Mouse (Mus musculus) liver (tissue): ENCODE results near the gene Foxc2.
A peak's percentile ranks its signal among the peaks of the same experiment; 100 is the strongest.
"Not testable (repeated sequence)": the region's sequence is repeated elsewhere in the genome, so short reads cannot be mapped to it uniquely, and the experiment has no call there.

Experiments
- DNase-seq: peaks from one replicate; pipeline ENCODE4 v3.0.0-alpha.2; 2020; ENCODE audit warnings: mixed read lengths

The Foxc2 gene

DNA sequence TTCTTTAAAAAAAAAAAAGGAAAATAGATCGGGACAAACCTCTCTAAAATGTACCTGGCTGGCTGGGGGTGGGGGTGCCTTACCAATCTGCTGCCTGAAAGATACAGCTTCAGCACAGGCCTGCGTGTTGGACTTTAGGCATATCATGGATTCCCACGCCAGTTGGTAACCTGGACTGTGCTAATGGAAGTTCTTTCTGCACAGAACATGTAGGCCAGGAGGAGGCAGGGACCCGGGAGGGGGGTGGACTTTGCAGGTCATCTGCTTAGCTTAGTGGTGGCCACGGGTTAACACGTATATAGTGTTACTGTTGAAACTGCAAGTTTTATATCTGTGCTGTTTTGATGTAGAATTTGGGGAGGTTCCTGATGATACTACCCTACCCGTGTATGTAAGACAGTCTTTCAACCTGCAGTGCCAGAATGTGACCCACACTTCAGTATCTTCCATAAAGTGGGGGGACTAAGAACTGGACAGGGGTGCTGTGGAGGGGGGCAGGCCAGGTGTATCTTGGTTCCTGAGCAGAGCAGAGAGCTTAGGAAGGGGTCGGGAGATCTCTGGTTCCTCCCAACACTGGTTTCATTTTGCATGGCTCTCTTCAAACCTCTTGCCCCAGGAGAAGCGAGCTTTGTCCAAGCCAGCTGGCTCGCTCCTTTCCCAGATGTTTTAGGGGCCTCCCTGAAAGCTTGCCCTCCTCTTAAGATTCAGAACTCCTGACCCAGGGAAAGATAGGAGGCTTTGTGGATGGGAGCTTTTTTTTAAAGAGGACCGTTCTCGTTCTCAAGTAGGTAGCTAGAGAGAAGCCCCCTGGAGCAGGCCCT lies 3.9 kb downstream of the Foxc2 start:
- DNase-seq: no peak

DNA sequence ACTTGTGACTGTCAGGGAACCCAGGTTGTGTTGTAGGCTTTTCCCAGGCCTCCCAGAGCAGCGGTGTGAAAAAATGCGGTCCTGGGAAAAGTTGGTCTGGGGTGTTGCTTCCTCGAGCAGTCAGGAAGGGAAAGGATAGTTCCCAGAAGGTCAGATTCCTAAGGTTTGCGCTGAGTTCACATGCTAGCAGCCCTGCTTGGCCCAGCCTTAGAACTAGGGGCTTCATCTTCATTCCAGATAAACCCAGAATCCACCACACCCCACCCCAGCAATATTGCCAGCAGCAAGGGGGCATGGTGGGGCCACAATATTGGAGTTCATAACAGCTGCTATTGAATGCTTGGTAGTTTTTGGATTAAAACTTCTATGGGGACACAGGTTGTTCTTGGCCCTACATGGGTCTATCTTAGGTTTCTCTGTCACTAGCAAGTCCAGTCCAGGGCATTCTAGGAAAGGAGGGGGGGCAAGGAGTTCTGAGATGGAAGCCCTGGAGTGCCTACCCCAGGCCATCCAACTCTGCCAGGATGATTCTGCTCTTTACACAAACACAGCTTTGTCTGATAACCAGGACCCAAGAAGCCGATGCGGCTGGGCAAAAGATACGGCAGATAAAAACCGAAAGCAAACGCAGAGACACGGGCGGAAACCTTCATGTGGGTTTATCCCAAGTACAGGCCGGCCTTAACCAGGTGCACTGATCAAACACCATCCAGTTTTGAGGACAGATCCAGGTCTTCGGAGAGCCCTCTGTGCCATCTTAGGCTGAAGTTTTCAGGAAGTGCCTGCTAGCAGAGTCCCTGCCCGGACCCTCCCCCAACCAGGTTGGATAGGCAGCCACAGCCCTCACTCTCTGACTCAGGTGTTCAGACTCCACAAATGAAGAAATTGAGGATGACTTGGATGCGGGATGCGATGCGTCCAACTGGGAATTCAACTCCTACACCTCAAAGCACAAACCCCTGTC lies 4.8 kb downstream of the Foxc2 start:
- no peak for DNase-seq

DNA sequence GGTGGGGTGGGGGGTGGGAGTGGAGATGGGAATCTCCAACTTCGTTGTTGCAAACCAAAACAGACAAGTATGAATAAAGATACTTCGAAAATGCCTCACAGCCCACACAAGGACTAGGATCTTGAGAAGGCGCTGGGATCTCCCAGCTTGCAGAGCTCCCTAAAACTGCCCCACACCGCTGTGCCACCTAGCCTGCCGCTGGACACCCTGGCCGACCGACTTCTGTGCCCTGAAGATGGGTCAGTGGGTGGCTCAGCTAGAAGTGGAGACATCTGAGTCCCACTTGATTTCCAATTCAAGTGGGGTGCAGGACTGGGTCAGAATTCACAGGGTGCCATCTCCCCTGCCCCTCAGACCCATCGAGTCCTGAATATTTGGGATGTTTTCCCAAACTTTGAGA lies 5.7 kb downstream of the Foxc2 start:
- DNase-seq: no peak

DNA sequence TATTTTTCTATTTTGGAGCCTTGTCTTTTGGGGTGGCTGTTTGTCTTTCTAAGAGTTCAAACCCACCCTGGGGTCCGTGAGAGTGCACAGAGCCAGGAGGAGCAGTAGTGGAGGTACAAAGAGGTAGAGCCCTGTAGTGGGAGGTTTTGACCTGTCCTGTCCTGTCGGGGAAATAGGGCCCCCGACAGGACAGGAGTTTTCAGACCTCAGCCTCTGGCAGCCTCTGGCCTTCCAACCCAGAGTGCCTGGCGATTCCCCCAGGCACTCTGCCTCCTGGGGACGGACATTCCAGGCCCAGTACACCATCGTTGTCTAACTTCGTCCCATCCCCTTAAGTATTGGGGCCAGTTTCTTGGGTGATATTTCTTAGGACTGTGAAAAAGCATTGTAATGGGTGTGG lies 6.4 kb downstream of the Foxc2 start:
- no peak for DNase-seq

DNA sequence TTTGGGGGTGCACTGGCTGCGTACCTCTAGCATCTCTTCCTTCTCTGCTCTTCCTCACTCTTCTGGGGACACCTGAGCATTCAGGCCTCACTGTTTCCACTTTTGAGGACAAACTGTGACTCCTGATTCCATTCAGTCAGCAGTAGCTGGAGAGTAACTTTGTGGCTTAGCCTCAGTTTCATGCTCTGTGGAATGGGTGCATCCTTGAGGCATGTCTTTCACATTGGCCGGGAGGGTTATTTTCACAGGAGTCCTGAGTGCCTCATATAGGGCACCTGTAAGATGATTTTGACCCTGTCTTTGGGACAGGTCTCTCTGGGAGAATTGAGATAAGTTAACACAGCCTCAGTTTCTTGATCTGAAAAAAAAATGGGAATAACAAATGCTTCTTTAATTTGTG lies 7.1 kb downstream of the Foxc2 start:
- no peak for DNase-seq

DNA sequence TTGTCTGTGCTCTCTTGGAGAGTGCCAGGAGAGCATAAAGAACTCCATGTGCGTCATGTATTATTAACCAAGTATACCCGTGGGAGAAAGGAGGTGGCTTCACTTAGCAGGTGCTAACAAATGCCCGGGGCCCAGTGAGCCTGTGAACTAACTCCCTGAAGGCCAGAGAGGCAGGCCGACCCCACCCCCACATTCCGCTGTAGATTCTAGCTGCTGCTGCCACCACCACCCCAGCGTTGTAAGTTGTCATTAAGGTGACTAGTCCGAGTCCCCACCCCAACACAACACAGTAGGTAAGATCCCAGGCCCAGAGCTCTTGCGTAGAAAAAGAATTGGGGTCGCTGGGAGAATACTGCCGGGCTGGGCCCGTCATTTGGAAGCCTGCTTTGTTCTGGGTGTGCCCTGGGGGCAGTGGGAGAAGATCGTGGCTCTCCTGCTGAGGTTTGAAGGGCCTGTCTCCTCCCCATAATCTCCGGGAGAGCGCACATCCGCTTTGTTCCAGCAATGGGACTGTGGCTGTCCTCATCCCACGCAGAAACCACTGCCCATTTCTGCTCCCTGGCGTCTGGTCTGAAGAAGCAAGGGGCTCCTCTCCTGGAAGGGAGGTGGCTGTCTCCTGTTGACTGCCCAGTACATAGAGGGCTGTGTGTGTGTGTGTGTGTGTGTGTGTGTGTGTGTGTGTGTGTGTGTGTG lies 8.7 kb downstream of the Foxc2 start:
- no peak for DNase-seq

DNA sequence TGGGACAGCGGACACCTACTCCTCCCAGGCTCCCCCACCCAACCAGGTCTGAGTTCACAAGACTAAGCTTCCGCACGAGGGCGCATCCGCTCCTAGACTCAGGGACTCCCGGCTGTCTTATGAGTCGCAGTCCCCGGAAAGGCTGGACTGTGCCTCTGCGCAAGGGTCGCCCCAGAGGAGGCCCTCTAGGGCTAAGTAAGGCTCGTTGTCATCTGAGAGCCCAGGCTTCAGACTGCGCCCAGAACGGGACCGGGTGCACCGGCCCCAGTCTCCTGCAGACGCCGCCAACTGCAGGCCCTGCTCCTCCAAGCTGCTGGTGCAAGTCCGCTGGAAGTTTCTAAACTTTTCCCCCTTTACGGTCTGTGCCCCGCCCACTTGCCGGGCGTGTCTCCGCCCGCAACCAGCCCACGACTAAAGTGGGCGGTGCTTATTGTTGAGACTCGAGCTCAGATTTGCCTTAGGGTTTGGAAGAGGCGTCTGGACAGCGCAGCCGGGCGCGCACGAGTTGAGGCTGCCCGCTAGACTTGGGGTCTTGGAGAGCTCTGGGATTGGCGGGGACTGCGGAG lies 9.4 kb downstream of the Foxc2 start:
- DNase-seq: peak; percentile 65

DNA sequence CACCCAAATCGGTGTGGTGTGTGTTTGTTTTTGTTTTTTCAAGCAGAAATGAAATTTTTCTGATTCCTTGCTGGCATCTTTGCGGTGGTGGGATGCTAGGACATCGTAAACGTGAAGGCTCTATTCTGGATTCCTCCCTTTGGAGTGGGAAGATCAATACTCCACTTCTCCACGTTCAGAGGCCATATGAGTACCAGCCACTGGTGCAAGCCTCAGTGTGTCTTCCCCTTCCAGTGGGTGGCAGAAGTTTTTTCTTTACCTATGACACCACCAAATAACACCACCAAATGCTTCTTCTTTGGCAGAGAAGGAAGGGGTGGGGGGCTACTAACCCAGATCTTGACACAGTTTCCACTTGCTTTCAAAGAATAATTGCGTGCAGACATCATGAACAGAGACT lies 10.2 kb downstream of the Foxc2 start:
- no peak for DNase-seq

DNA sequence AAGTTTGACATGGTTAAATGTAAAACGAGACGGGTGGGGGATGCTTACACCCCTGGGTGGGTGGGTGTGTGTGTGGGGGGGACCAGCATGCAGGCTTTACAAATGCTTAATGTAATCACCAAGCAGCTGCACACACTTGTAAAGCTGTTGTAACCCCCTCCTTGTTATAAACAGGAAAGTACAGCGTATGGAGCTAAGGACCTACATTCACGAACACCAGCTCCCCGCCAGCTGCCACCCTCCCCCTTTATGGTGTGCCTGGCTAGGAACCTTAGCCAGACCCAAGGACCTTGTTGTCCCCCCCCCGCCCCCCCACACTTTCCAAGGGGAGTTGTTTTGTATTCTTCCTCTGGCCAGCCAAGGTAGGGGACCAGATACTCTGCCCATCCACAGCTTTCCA lies 10.7 kb downstream of the Foxc2 start:
- no peak for DNase-seq

DNA sequence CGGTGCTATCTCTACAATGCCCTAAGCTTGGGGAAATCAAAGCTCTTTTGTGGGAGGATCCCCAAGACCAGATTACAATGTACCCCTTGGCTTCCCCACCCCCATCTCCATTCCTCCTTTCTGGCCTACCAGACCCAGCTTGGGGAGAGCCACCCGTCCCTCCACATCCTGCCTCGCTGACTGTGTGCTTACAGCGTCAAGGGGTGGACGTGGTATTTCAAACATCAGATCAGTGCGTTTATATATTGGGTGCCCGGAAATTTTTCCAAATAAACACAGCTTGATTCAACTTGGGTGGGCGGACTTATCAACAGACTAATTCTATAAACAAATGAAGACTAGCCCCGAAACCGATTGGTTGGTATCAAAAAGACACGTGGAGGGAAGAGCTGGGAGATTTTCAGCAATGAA lies 11.3 kb downstream of the Foxc2 start:
- no peak for DNase-seq

DNA sequence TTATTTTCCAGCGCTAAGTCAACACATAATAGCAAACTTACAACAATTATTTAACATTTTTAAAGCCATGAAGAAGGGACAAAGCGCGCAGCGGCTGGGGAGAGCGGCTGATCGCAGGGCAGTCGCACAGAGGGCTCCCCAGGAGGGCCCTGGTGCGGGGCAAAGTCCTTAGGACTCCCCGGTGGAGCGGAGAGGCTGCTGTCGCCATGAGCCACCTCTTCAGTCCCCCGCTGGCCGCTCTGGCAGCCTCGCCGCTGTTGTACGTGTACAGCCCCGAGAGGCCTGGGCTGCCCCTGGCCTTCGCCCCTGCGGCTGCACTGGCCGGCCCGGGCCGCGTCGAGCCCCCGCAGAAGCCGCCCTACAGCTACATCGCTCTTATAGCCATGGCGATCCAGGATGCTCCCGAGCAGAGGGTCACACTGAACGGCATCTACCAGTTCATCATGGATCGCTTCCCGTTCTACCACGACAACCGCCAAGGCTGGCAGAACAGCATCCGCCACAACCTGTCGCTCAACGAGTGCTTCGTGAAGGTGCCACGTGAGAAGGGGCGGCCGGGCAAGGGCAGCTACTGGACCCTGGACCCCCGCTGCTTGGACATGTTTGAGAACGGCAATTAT lies 11.9 kb downstream of the Foxc2 start, which contains the start of gene Foxl1:
TSS of gene Foxl1 (plus strand) at position 185 of the 620 bp plus-strand sequence.
- DNase-seq: no peak

DNA sequence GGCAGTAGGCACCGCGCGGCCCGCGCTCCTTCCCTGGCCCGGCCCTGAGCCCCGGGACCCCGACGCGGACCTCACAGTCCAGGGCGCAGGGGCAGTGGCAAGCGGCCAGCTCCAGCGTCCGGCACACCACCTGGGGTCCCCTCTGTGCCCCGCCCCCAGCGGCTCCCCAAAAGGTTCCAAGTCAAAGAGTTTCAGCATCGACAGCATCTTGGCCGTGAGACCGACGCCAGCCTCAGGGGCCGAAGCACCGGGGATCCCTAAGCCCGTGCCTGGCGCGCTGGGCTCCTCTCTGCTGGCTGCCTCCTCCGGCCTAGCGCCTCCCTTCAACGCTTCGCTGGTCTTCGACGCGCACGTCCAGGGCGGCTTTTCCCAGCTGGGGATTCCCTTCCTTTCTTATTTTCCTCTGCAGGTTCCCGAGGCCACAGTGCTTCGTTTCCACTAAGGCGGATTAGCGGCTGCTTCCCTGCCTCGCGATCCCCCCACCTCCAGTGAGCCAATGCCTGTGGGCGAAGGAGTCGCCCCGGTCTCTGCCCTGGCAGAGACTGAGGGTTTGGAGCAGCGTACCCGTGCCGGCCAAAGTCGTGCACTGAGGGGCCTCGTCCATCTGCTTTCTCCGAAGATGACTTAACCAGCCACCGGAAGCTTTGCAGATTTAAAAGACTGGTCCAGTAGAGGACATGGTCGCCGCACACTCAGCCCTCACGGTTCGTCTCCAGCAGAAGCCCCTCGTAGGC lies 12.7 kb downstream of the Foxc2 start:
- DNase-seq: no peak

DNA sequence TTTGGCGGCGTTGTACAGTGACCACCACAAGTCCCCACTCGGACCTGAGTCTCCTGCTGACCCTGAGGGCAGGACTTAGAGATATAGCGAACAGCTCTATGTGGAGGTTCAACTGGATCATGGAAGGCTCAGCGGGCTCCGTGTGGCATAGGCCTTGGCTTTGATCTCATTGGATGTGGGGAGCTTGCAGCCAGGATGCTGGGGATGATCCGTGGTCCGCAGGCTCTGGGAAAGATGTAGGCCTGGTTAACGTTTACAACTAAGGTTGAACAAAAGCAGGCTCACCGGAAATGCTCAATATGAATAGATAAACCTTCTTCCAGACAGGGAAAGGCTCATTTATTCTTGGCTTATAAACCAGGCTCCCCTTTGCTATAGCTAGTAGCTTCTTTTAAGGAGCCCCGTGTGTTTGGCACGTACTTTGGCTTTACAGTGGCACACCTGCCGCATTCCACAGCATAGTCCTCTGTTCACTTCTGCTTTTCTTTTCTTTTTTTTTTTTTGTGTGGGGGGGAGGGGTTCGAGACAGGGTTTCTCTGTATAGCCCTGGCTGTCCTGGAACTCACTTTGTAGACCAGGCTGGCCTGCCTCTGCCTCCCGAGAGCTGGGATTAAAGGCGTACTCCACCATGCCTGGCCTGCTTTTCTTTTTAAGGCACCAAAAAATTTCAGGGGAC lies 13.4 kb downstream of the Foxc2 start:
- DNase-seq: no peak

DNA sequence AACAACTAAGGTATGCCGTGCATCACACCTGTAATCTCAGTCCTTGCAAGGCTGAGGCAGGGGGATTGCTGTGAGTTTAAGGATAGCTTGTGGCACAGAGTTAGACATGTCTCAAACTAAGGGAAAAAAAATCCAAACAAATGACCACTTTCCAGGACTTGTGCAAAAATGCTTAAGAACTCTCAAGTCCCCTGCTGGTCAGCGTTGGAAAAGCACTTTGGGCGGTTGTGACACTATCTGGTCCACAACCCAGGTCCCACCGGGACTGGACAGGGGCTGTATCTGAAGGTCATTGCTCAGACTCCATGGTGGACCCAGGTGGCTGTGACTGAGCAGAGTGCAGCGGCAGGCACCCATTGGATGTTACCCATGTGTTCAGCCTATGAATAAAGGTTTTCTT lies 14.6 kb downstream of the Foxc2 start:
- no peak for DNase-seq

DNA sequence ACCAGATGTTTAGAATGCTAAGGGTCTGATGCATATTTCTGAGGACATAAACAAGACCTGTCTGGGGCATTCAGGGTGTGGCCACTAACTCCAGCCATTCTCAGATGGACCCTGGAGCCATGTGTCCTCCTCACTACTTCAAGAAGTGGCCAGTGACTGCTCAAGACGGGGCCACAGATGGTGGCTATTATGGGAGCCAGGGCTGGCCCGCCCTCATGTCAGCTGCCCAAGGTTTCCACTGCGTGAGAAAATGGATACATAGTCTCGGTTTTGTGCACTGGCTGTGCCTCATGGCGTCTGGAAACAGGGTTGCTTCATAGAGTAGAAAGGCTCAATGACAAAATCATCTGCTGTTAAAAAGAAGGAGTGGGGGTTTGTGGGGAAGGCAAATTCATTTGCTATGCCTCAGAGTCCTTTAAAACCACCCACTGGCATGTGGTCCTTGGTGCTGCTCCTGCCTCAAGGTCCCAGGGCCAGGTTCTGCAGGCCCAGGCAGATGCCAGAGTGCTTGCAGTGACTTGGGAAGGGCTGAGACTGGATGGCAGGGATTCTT lies 17.1 kb downstream of the Foxc2 start:
- DNase-seq: no peak

DNA sequence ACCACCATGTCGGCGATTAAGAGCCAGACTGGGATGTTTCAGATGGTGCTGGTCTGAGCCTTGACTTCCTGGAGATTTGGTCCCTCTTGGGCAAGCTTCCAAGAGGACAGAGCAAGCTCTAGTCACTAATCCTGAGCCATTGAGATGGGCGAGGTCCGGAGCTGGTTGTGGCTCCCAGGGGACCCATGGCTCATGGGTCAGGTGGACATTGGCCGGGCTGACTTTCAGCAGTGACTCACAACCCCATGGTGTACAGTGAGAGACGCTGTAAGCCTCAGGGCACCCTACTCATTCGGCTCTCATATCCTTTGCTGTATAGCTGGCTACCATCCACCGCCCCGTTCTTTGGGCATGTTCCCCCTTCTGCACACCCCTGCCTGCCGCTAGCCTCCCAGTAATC lies 18.1 kb downstream of the Foxc2 start:
- no peak for DNase-seq

DNA sequence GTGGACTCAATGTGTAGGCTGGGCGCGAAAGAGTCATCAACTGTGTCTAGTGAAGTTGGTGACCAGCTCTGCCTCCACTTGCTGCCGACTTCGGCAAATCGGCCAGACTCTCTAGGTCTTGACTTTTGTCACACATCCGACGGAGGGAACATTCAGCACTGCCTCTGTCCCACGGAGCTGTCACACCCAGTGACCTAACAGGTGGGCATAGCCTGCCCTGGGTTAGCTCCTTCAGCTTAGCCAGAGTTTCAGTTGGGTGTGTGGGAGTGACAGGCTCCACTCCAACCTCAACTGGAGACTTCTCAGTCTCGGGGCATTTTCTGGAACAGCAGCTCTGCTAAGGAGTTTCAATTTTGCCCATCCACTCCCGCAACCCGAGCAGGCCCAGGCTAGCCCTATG lies 18.5 kb downstream of the Foxc2 start:
- no peak for DNase-seq

DNA sequence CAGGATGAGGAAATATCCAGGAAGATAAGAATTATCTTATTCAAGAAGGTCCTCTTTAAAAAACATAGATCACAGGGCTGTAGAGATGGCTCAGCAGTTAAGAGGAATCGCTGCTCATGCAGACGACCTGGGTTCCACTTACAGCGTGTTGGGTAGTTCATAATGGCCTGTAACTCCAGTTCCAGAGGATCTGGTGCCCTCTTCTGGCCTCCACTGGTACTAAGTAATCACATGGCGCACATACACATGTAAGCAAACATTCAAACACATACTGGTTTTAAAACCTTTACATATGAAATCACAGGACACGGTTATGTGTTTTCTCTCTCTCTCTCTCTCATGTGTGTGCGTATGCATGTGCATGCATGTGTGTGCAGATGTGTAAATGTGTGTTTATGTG lies 20.9 kb downstream of the Foxc2 start:
- no peak for DNase-seq

DNA sequence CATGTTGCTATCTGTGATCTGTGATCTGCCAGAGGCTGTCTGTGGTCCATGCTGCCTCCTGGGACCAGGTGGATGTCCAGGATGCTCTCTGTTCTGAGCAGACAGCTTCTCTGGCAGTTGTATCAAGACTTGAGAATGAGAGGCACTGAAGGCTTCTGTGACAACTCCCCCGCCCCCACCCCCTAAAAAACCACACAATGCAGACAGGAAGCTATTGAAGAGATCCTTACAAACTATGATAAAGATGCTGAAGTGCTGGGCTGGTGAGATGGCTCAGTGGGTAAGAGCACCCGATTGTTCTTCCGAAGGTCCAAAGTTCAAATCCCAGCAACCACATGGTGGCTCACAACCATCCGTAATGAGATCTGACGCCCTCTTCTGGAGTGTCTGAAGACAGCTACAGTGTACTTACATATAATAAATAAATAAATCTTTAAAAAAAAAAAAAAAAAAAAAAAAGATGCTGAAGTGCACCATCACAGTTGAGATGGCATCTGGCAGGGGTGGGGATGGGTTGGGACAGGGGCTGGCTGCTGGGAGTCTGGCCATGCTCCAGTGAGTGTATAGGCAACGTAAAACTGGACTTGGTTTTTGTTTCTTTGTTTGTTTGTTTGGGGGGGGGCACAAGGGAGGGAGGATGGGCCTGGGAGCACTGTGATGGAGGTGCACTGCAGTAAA lies 29.6 kb downstream of the Foxc2 start:
- DNase-seq: not testable (repeated sequence)

DNA sequence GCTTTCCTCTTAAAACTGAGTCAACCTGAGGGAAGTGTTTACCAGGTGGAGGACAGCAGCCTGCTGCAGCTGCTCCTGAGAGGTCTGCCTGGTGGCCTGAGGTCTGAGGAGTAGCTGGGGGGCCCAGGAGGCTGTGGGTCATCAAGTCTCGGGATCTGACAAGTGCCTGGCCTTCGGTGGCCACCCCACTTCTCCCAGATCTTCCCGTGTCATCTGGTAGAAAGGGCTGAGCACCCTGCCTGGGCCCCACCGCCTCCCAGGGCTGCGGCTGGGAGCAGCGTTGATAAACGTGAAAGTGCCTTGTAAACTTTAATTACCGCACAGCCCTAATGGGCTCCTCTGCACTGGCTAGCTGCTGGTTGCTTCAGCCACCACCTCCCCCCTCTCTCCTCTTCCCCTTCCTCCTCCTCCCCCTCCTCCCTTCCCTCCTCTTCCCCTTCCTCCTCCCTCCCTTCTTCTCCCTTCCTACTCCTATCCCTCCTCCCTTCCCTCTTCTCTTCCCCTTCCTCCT lies 32.7 kb downstream of the Foxc2 start:
- no peak for DNase-seq
